8 mouse cellular contexts compared by ENCODE assay signal in the genomic region with DNA sequence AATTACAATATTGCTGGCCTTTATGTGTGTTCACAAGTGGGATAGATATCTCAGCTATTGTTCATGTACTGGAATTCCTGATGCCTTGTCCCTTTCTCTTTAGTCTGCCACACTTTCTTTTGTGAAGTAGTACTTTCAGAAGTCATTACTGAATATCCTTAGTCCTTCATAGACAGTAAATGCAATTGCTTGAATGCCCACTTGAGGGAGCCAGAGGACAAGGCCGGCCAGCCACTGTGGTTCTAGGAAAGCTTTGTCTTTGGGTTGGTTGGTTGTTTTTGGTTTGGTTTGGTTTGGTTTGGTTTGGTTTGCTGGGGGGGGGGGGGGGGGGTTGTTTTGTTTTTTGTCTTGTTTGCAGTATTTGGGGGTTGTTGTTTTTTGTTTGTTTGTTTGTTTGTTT. TPM values are rescaled to one million over a fixed set of nuclear protein-coding genes. Genes with fewer than 3 reads are reported as not detected.
DNase-seq lines count a peak whose midpoint lies in the region; ATAC-seq and TF ChIP-seq lines count a peak whose summit lies in the region.
"Had no signal": no experiment of that assay in that cellular context is flagged by ENCODE, and none has a peak within 500 bp of the region (broad histone marks: within the 10 kb centered on the region; RNA-seq: fewer than 3 reads in every experiment).

No protein-coding gene starts in this region.

- TF ChIP-seq CTCF in bone marrow macrophage, adult 2 months (IDR thresholded peaks at IDR 0.05; ENCODE audit: low read depth, low read length) = peak; percentile 71

- H3K27ac ChIP-seq in bone marrow macrophage, adult 2 months (ENCODE audit: insufficient read depth, low read depth, low read length) = peak overlapping the region; percentile 21; the same call in 1 of the 2 replicates
- H3K27ac ChIP-seq: limb, embryonic 15.5 days had no signal

- TF ChIP-seq POLR2A in bone marrow macrophage, adult 2 months (IDR thresholded peaks at IDR 0.05; ENCODE audit: borderline replicate concordance, low read depth, low read length) = no peak

- peak; percentile 46 to 63; a peak in 1 of 4 replicates for ATAC-seq in hematopoietic stem cell, adult 5-6 weeks (replicated peaks in 1 of 2; ENCODE audit: insufficient read depth in 1 of 2, low FRiP score in 2 of 2, low TSS enrichment in 1 of 2, low read depth in 1 of 2, poor library complexity in 2 of 2, severe bottlenecking in 2 of 2)

- no peak overlapping the region for H3K4me3 ChIP-seq in bone marrow macrophage, adult 2 months (ENCODE audit: insufficient read depth, low read length)
- H3K4me3 ChIP-seq: limb, embryonic 15.5 days had no signal

- H3K4me1 ChIP-seq in bone marrow macrophage, adult 2 months (ENCODE audit: control insufficient read depth, insufficient read depth, low read length) = peaks cover 64% of the 10 kb centered on the region
- H3K4me1 ChIP-seq: limb, embryonic 15.5 days had no signal

- peak; percentile 66 for DNase-seq in Muller cell, postnatal 12 days (ENCODE audit: inconsistent ontology term)
- DNase-seq in fibroblast of lung, adult 2 months (ENCODE audit: low read depth) = peak; percentile 53
- DNase-seq in left cerebral cortex, adult 11 months (ENCODE audit: low spot score) = peak; percentile 71
- DNase-seq in mesoderm, embryonic 11.5 days (ENCODE audit: low read depth, low spot score) = peak; percentile 81
- peak; percentile 81 for DNase-seq in right cerebral cortex, postnatal 4 days

RNA-seq across cellular contexts. Expression of gene Incenp, which starts 16.6 kb away (rescaled TPM):
- polyA plus RNA-seq in bone marrow macrophage, adult 2 months (2012; ENCODE audit: insufficient read depth, insufficient read length, missing spikeins) = 146 and 159 TPM in 2 replicates
- total RNA-seq in hematopoietic stem cell, adult 5-6 weeks (2017) = 70.4 and 76.6 TPM in 2 replicates
